Mouse (Mus musculus): ENCODE measurements around the gene Nfxl1. TPM values are rescaled to one million over a fixed set of nuclear protein-coding genes. Genes with fewer than 3 reads are reported as not detected.

Gene Nfxl1
- polyA plus RNA-seq, 1 experiment from 2014 or later, result 13.9 TPM

- no peak overlapping the region for H3K27ac ChIP-seq
- ATAC-seq (replicated peaks), result no peak
- H3K4me3 ChIP-seq, result no peak overlapping the region
- WGBS, result 54% methylated on average over 2 of the region's 2 CpGs
- H3K4me1 ChIP-seq, result no peaks in the 10 kb centered on the region
- no peaks in the 10 kb centered on the region for H3K9me3 ChIP-seq
- H3K4me2 ChIP-seq, result no peak overlapping the region
- H3K9ac ChIP-seq, result no peak overlapping the region
- H3K36me3 ChIP-seq (replicated peaks), result no peaks in the 10 kb centered on the region
- no peaks in the 10 kb centered on the region for H3K27me3 ChIP-seq (replicated peaks)
Observed at GRCm38 (mm10) chr5:72491232-72491631, 68.3 kb downstream of the Nfxl1 start.

- no peak overlapping the region for H3K27ac ChIP-seq
- no peak overlapping the region for H3K4me2 ChIP-seq
Observed at GRCm38 (mm10) chr5:72480456-72480855, 79.0 kb downstream of the Nfxl1 start.

GRCm38 (mm10) chr5:72472317-72473009 is 87.0 kb downstream of the Nfxl1 start:
- H3K4me2 ChIP-seq, result no peak overlapping the region
- 81% methylated on average over 12 of the region's 12 CpGs for WGBS
- H3K9ac ChIP-seq, result no peak overlapping the region
- no peaks in the 10 kb centered on the region for H3K36me3 ChIP-seq (replicated peaks)
- no peak overlapping the region for H3K27ac ChIP-seq
- H3K4me1 ChIP-seq, result no peaks in the 10 kb centered on the region
- ATAC-seq (replicated peaks), result no peak
- H3K27me3 ChIP-seq (replicated peaks), result no peaks in the 10 kb centered on the region
- no peaks in the 10 kb centered on the region for H3K9me3 ChIP-seq
- H3K4me3 ChIP-seq, result no peak overlapping the region

More at GRCm38 (mm10) chr5:72480456-72480855, 79.0 kb downstream of the Nfxl1 start:
- no peak overlapping the region for H3K9ac ChIP-seq
- H3K4me3 ChIP-seq, result no peak overlapping the region
- 31% methylated on average over 7 of the region's 7 CpGs for WGBS
- no peaks in the 10 kb centered on the region for H3K27me3 ChIP-seq (replicated peaks)
- H3K36me3 ChIP-seq (replicated peaks), result no peaks in the 10 kb centered on the region
- no peaks in the 10 kb centered on the region for H3K9me3 ChIP-seq
- H3K4me1 ChIP-seq, result no peaks in the 10 kb centered on the region
- ATAC-seq (replicated peaks), result no peak

GRCm38 (mm10) chr5:72471746-72472145 is 87.7 kb downstream of the Nfxl1 start:
- H3K4me2 ChIP-seq, result no peak overlapping the region
- H3K27me3 ChIP-seq (replicated peaks), result no peaks in the 10 kb centered on the region
- no peak overlapping the region for H3K4me3 ChIP-seq
- no peak overlapping the region for H3K9ac ChIP-seq
- H3K36me3 ChIP-seq (replicated peaks), result no peaks in the 10 kb centered on the region
- WGBS, result 74% methylated on average over 7 of the region's 7 CpGs
- H3K9me3 ChIP-seq, result no peaks in the 10 kb centered on the region
- no peaks in the 10 kb centered on the region for H3K4me1 ChIP-seq
- H3K27ac ChIP-seq, result no peak overlapping the region
- ATAC-seq (replicated peaks), result no peak

- Histone ChIP-seq H3K9ac (no peak overlapping the region), H3K4me3 (no peak overlapping the region), H3K4me1 (no peaks in the 10 kb centered on the region), H3K27me3 (replicated peaks) (no peaks in the 10 kb centered on the region), H3K4me2 (no peak overlapping the region), H3K9me3 (no peaks in the 10 kb centered on the region), H3K27ac (no peak overlapping the region), H3K36me3 (replicated peaks) (no peaks in the 10 kb centered on the region)
- 65% methylated on average over 3 of the region's 3 CpGs for WGBS
- ATAC-seq (replicated peaks), result no peak
Observed at GRCm38 (mm10) chr5:72464932-72465331, 94.6 kb downstream of the Nfxl1 start.

Other genes starting within 250 kb of the Nfxl1 start
- 1.1 and 1.2 TPM in 2 replicates for gene Corin, start 55.2 kb downstream of the Nfxl1 start, polyA plus RNA-seq (2015; fragmentation: Nextera tagmentation; extraction: Ambion mirVana)
- 3.0 and 3.1 TPM in 2 replicates for gene Zar1, start 21.6 kb upstream of the Nfxl1 start, polyA plus RNA-seq (2015; fragmentation: Nextera tagmentation; extraction: Ambion mirVana)
- 6.2 and 7.2 TPM in 2 replicates for gene Gm5868, start 27.9 kb upstream of the Nfxl1 start, polyA plus RNA-seq (2015; fragmentation: Nextera tagmentation; extraction: Ambion mirVana)
- not detected in 2 replicates for gene Cnga1, start 84.6 kb upstream of the Nfxl1 start, polyA plus RNA-seq (2015; fragmentation: Nextera tagmentation; extraction: Ambion mirVana)
- gene Nipal1, start 88.1 kb upstream of the Nfxl1 start, polyA plus RNA-seq (2015; fragmentation: Nextera tagmentation; extraction: Ambion mirVana), result 0.93 and 1.6 TPM in 2 replicates
- 0.14 and 0.17 TPM in 2 replicates for gene Txk, start 193.1 kb upstream of the Nfxl1 start, polyA plus RNA-seq (2015; fragmentation: Nextera tagmentation; extraction: Ambion mirVana)